Mouse (Mus musculus) ES-E14 (cell line): Measurements from ENCODE around the gene Tfcp2l1.

Experiments used
- HCFC1 ChIP-seq: IDR thresholded peaks from 2 replicates; pipeline ENCODE4 v1.6.1; 2012; ENCODE audit warnings: low read length, inconsistent platforms, borderline replicate concordance; ENCODE audit not compliant: insufficient read depth
- MAFK ChIP-seq: IDR thresholded peaks from 2 replicates; pipeline ENCODE4 v1.6.1; 2014; ENCODE audit warnings: mild to moderate bottlenecking, low read depth, low read length, inconsistent platforms; ENCODE audit not compliant: insufficient read depth
- ZC3H11A ChIP-seq: IDR thresholded peaks from 2 replicates; pipeline ENCODE4 v1.6.1; 2012; ENCODE audit warnings: low read depth, mild to moderate bottlenecking, inconsistent platforms, low read length, borderline replicate concordance
- ZNF384 ChIP-seq: IDR thresholded peaks from 2 replicates; pipeline ENCODE4 v1.6.1; 2012; ENCODE audit warnings: low read depth, low read length, inconsistent platforms

DNA sequence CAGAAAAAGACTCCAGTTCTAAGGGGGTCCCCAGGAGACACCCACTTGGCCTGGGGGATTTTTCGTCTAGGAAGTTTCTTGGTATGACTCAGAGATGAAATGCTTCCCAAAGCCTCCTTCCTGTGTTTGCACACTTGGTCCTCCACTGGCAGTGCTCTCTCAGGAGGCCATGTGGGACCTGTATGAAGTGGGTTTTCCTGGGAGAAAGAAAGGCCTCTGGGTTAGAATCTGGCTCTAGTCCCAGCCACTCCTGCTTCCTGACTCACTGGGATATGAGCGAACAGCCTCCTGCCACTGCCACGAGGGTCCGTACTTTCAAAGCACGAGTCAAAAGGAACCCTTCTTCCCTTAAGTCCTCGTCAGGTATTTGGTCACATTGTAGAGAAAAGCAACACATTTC, 70.2 kb downstream of the Tfcp2l1 start:
- TF ChIP-seq ZNF384 (no peak), HCFC1 (no peak), MAFK (no peak), ZC3H11A (no peak)
